ENCODE assay signal across 27 mouse cellular contexts in genomic region chr4:39926021-39926591, GRCm38 (mm10).
DNase-seq lines count a peak whose midpoint lies in the region; ATAC-seq lines count a peak whose summit lies in the region.
"Had no signal": no experiment of that assay in that cellular context is flagged by ENCODE, and none has a peak within 500 bp of the region (broad histone marks: within the 10 kb centered on the region; RNA-seq: fewer than 3 reads in every experiment).

No protein-coding gene starts in this region.

- no peak overlapping the region for H3K9ac ChIP-seq in hindbrain, embryonic 13.5 days
- H3K9ac ChIP-seq in hindbrain, embryonic 16.5 days (ENCODE audit: low read depth, low read length), result no peak overlapping the region
- H3K9ac ChIP-seq: embryonic facial prominence, embryonic 12.5 days; heart, embryonic 15.5 days; liver, embryonic 14.5 days had no signal

- H3K9me3 ChIP-seq in hindbrain, embryonic 13.5 days, result no peaks in the 10 kb centered on the region
- no peaks in the 10 kb centered on the region for H3K9me3 ChIP-seq in hindbrain, embryonic 10.5 days
- no peaks in the 10 kb centered on the region for H3K9me3 ChIP-seq in hindbrain, embryonic 16.5 days (ENCODE audit: control insufficient read depth, low read length)
- H3K9me3 ChIP-seq: embryonic facial prominence, embryonic 12.5 days; G1E; heart, embryonic 10.5 days; heart, embryonic 15.5 days had no signal

- H3K4me2 ChIP-seq in hindbrain, embryonic 13.5 days, result no peak overlapping the region
- H3K4me2 ChIP-seq in hindbrain, embryonic 16.5 days (ENCODE audit: low read length), result no peak overlapping the region
- H3K4me2 ChIP-seq: embryonic facial prominence, embryonic 12.5 days; heart, embryonic 15.5 days had no signal

- no peaks in the 10 kb centered on the region for H3K4me1 ChIP-seq in hindbrain, embryonic 13.5 days (replicated peaks)
- no peaks in the 10 kb centered on the region for H3K4me1 ChIP-seq in hindbrain, embryonic 10.5 days (replicated peaks)
- no peaks in the 10 kb centered on the region for H3K4me1 ChIP-seq in hindbrain, embryonic 16.5 days (ENCODE audit: control insufficient read depth, insufficient read depth, low read depth, low read length)
- H3K4me1 ChIP-seq: embryonic facial prominence, embryonic 12.5 days; heart, embryonic 10.5 days; heart, embryonic 15.5 days had no signal

- no peaks in the 10 kb centered on the region for H3K27me3 ChIP-seq in hindbrain, embryonic 13.5 days
- no peaks in the 10 kb centered on the region for H3K27me3 ChIP-seq in hindbrain, embryonic 10.5 days (ENCODE audit: insufficient read depth, poor library complexity, severe bottlenecking)
- no peaks in the 10 kb centered on the region for H3K27me3 ChIP-seq in hindbrain, embryonic 16.5 days (replicated peaks; ENCODE audit: control insufficient read depth, insufficient read depth, low read length)
- H3K27me3 ChIP-seq: embryonic facial prominence, embryonic 12.5 days; heart, embryonic 15.5 days had no signal

- H3K27ac ChIP-seq in hindbrain, embryonic 13.5 days, result no peak overlapping the region
- H3K27ac ChIP-seq in hindbrain, embryonic 10.5 days, result no peak overlapping the region
- H3K27ac ChIP-seq in hindbrain, embryonic 16.5 days (ENCODE audit: low read depth, low read length), result no peak overlapping the region
- H3K27ac ChIP-seq: embryonic facial prominence, embryonic 12.5 days; heart, embryonic 10.5 days; heart, embryonic 15.5 days; liver, embryonic 14.5 days; macrophage had no signal

- intact Hi-C loops in left cerebral cortex, postnatal 14 days (cut with DNase I), result no loop called here

- ATAC-seq in hindbrain, embryonic 13.5 days (ENCODE audit: low FRiP score), result 0 out of 2 replicates have a peak, but pooled peaks have one; percentile 28
- peak; percentile 52; the same call in 1 of the 2 replicates for ATAC-seq in hindbrain, embryonic 16.5 days
- ATAC-seq: intestine, postnatal 0 days had no signal

- no peaks in the 10 kb centered on the region for H3K36me3 ChIP-seq in hindbrain, embryonic 13.5 days
- no peaks in the 10 kb centered on the region for H3K36me3 ChIP-seq in hindbrain, embryonic 10.5 days
- no peaks in the 10 kb centered on the region for H3K36me3 ChIP-seq in hindbrain, embryonic 16.5 days (ENCODE audit: control insufficient read depth, insufficient read depth, low read length)
- H3K36me3 ChIP-seq: embryonic facial prominence, embryonic 12.5 days; G1E; heart, embryonic 10.5 days; heart, embryonic 15.5 days had no signal

- H3K4me3 ChIP-seq in hindbrain, embryonic 13.5 days, result no peak overlapping the region
- H3K4me3 ChIP-seq in hindbrain, embryonic 10.5 days, result no peak overlapping the region
- no peak overlapping the region for H3K4me3 ChIP-seq in hindbrain, embryonic 16.5 days (ENCODE audit: low read length)
- H3K4me3 ChIP-seq: embryonic facial prominence, embryonic 12.5 days; heart, embryonic 10.5 days; heart, embryonic 15.5 days had no signal

- DNase-seq in hindbrain, embryonic 10.5 days (ENCODE audit: low spot score), result no peak
- peak; percentile 9 for DNase-seq in retina, embryonic 14.5 days (ENCODE audit: low spot score)
- DNase-seq in retina, postnatal 1 day, result no peak
- DNase-seq in frontal cortex, postnatal 14 days (ENCODE audit: low spot score in 2 of 2), result no peak
- no peak for DNase-seq in left cerebral cortex, postnatal 14 days (ENCODE audit: low spot score in 2 of 2)
- DNase-seq: adrenal gland, postnatal 10 days; cerebellum, adult 11 months; cerebellum, adult 9-11 months; embryo, embryonic 11 days; gastrocnemius, postnatal 14 days; kidney, adult 9 months; kidney, postnatal 10 days; liver; lung, adult 2 months; lung, postnatal 10 days; midbrain, embryonic 14.5 days; spleen, adult 18-20 months; thymus, postnatal 36 days had no signal

- WGBS in hindbrain, embryonic 13.5 days, result 79% methylated on average over 3 of the region's 3 CpGs
- WGBS in hindbrain, embryonic 10.5 days, result 89% methylated on average over 3 of the region's 3 CpGs
- WGBS in hindbrain, embryonic 16.5 days, result 57% methylated on average over 3 of the region's 3 CpGs
